Mouse (Mus musculus): ENCODE measurements around the gene Gm49337. TPM values are rescaled to one million over a fixed set of nuclear protein-coding genes. Genes with fewer than 3 reads are reported as not detected.
"Not testable (repeated sequence)": the region's sequence is repeated elsewhere in the genome, so short reads cannot be mapped to it uniquely, and the experiment has no call there.

Gm49337 gene
- total RNA-seq, 2 experiments from 2014 or later = not detected

GRCm38 (mm10) chr4:116215895-116216605 lies 42.9 kb downstream of the Gm49337 start:
- DNase-seq = no peak

DNA sequence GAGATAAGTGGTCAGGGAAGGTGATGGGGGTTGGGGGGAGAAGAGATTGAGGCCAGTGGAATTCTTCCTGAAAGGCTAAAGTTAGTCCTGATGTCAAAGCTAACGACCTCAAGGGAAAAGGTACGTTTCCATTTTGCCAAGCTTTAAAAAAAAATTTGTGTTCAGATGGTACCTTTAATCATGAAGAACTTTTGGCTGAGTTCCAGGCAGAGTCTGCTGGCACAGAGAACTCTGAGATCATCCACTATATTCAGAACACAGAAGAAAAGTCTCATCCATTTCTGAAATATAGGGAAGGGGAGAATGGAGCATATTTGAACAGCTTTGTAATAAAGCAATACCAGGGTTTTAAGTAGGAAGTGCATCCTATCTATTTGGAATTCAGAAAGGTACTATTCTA lies 43.9 kb downstream of the Gm49337 start:
- DNase-seq = no peak

- DNase-seq = not testable (repeated sequence)
Measured at GRCm38 (mm10) chr4:116217661-116218060, 44.5 kb downstream of the Gm49337 start.

GRCm38 (mm10) chr4:116219056-116219455 lies 45.9 kb downstream of the Gm49337 start:
- no peak for DNase-seq

DNA sequence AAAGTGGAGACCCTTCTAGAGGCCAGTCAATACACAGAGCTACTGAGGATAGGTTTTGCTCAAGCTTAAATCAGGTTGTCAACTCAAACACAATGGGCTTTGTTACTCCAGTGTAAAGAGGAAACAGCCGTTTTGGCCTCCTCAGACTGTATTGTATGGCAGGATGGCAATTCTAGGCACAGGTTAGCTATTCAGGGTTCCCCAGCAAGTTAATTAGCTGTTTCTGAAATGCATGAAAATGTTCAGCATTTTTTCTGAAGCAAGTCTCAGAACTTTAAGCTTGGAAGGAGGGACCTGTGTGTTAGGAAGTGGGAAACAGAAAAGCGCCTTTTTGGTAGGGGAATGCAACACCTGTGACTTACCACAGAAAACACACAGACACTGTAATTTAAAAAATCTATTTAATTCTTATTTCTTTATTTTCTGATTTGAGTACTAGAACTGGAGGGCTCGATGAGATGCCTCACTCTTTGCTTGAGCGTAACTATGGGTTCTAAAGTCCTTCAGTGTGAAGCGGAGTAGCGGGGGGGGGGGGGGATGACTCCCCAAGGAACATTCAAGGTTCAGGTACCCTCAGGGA lies 47.0 kb downstream of the Gm49337 start:
- no peak for DNase-seq

DNA sequence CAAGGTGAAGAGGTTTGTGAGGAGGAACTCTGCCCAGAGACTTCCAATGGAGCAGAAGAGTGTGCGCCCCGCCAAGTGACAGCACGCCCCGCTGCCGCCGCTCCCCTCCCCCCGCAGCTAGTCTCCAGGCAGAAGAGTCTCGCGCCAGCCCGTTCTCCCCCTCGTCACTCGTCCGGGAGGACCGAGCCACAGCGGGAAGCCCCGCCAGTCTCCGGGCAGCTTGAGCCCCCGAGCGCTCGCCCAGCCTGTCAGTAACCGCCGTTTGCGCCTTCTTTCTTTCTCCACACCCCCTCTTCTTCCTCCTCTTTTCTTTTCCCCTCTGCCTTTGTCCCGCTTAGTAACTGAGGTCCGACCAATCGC lies 47.6 kb downstream of the Gm49337 start:
- peak; percentile 77 for DNase-seq

- DNase-seq = peak; percentile 98
Measured at GRCm38 (mm10) chr4:116221140-116221851, 48.1 kb downstream of the Gm49337 start, which contains the start of gene Pik3r3. TSS of gene Pik3r3 (plus strand) at chr4:116221618.

DNA sequence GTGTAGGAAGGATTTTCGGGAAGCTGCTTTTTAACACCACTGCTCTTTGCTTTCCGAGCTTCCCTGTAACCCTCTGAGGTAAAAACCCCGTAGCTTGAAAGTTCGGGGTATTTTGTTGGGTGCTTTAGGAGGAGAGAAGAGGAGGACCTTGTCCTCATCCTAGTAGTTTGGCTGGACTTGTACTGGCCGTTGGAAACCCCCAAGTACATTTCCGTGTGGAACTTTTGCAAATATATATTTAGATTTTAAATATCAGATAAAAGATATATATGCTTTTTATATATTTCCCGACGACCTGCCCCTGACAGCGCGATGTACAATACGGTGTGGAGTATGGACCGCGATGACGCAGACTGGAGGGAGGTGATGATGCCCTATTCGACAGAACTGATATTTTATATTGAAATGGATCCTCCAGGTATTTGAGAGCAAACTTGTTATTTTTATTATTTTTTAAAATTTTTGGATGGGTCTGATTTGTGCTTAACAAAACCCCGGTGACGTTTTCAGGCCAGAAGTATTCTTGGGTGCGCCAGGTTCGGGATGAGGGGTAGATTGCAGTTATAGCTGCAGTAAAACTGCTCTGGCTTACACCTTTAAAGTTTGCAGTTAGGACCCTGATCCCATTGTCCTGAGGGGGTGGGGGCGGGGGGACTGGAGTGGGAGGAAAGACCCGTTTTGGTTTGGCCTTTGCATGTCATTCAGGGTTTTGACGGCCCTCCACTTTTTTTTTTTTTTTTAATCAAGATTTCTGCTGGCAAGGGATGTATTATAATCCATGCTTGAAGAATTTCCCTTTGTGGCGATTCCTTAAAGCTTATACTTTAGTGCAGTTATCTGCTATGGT lies 49.0 kb downstream of the Gm49337 start:
- peak; percentile 8 for DNase-seq

DNA sequence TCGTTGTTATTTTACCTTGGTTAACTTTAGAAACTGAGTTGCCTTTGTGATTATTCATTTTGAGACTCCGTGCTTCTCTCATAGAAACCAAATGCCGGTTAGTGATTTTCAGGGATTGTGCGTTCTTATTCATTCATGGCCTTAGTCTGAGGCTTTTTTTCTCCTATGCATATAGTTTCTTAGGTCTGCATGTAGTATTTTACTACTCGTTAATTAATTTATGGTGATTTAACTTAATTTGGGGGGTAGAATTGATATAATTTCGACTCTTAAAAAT lies 49.6 kb downstream of the Gm49337 start:
- DNase-seq = no peak

GRCm38 (mm10) chr4:116243377-116243776 lies 70.2 kb downstream of the Gm49337 start:
- no peak for DNase-seq

GRCm38 (mm10) chr4:116244240-116244639 lies 71.1 kb downstream of the Gm49337 start:
- no peak for DNase-seq

GRCm38 (mm10) chr4:116245926-116246325 lies 72.7 kb downstream of the Gm49337 start:
- DNase-seq = peak; percentile 29

DNA sequence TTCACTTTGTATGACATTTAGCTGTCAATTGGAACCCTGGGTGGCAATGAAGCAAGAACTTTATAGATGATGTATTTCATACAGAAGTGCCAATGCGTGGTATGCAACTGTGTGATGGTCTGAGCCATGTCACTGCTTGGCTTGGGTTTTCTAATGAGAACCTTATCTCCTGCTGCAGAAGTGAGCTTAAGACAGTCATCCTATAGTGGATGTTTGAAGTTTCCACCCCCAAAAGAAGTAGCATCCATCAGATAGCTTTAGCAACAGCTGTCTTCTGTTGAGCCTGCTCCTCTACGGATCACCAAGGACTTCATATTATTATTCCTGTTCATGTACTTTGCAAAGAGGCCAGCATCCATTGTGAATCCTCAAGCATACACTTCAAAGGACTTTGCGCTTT lies 76.8 kb downstream of the Gm49337 start:
- DNase-seq = no peak

- no peak for DNase-seq
Measured at GRCm38 (mm10) chr4:116268220-116268619, 95.0 kb downstream of the Gm49337 start.

DNA sequence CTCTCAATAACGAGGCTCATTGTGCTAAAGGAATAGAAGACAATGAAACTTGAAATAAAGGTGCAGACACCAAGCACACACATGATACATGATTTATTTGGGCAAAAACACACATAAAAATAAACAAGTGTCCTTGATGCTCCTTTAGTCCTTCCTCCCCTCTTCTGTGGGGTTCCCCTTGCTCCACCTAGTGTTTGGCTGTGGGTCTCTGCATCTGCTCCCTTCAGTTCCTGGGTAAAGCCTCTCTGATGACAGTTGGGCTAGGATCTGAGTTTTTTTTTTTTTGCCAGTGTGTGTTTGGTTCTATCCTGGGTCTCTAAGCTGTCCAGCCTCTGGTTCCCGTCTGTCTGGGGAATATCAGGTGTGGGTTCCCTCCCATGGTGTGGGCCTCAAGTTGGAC lies 109.0 kb downstream of the Gm49337 start:
- no peak for DNase-seq

- no peak for DNase-seq
Measured at GRCm38 (mm10) chr4:116291561-116291960, 118.4 kb downstream of the Gm49337 start.

GRCm38 (mm10) chr4:116293296-116293695 lies 120.1 kb downstream of the Gm49337 start:
- DNase-seq = no peak

- no peak for DNase-seq
Measured at GRCm38 (mm10) chr4:116300878-116301355, 127.7 kb downstream of the Gm49337 start.

DNA sequence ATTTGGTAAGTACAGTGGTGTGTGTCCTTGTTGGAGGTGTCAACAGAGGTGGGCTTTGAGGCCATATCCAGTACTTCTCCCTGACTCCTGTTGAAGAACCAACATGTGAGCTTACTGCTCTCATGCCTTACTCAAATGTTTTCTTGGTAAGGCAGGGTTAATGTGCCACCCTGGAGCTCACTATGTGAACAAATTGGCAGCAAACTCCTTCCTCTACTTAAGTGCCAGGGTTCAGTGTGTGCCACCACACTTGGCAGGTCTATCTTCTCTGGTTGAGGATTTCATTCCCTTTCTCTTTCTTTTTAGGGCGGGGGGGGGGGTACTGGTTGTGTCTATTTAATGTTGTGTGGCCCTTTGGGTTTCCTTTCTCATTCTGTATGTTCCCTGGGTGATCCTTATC lies 131.4 kb downstream of the Gm49337 start:
- DNase-seq = no peak

- no peak for DNase-seq
Measured at GRCm38 (mm10) chr4:116317575-116317974, 144.4 kb downstream of the Gm49337 start.

DNA sequence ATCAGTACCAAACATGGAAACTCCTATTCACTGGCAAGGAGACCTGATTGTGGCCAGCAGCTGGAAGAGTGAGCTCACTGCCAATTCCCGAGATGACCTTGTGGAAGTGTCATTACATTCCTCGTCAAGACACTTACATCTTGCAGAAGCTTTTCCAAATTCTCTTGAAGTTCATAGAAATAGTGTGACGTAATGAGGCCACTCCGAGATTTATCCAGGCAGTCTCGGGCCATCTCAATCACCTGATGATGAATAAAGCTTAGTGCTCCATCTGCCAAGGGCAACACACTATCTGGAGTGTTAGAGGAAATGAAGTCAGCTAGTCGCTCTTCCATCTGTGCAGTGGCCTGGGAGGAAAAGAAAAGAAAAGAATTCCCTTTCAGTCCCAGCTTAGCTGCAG lies 148.9 kb downstream of the Gm49337 start:
- no peak for DNase-seq

DNA sequence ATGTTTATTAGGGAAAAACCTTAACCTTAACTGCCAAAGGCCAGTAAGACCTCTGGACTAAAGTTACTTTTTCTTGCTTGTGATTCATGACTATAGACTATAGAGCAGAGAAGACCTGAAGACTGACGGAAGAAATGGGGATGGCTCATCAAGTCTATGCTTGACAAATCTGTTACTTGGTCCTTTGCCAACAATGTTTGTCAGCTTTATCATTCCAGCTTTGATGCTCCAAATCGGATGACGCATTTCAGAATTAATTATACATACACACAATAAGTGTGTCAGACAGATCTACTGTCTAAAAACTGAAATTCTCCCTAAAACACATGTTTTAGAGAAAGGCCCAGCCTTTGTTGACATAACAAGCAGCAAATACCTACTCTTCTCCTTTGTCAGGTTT lies 156.1 kb downstream of the Gm49337 start:
- DNase-seq = no peak

DNA sequence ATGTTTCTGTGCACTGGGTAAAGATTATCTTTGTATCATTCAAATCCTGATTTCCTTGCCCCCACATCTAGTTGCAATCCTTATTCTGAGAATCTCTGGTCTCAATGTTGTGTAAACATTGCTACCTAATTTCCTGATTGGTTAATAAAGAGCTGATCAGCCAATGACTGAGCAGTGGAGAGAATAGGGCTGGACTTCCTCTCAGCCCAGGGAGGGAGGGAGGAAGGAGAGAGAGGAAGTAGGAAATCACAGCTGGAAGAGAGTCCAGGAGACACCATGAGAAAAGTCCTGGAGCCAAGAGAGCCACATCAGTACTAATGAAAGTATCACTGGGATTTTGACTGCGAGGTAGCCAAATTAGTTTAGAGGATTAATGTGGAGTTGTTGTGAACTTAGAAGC lies 163.1 kb downstream of the Gm49337 start:
- DNase-seq = no peak

Measured in gastrocnemius, postnatal 10 days (tissue).